In genomic region chr16:23515766-23516165, GRCm38 (mm10) we compare ENCODE assay signal across 8 mouse cellular contexts. TPM values are rescaled to one million over a fixed set of nuclear protein-coding genes. Genes with fewer than 3 reads are reported as not detected.
A peak's percentile ranks its signal among the peaks of the same experiment; 100 is the strongest.
DNase-seq lines count a peak whose midpoint lies in the region; ATAC-seq lines count a peak whose summit lies in the region.

No protein-coding gene starts in this region.

- ATAC-seq in granulocyte monocyte progenitor cell, adult 5-6 weeks (replicated peaks; ENCODE audit: poor library complexity, severe bottlenecking) = no peak

- intact Hi-C loops in heart, postnatal 10 days (cut with DNase I) = no loop called here

- DNase-seq in frontal cortex, adult 2 months (ENCODE audit: extremely low spot score in 1 of 2, low spot score in 1 of 2) = peak; percentile 16 to 58
- DNase-seq in frontal cortex, postnatal 10 days (ENCODE audit: low spot score in 2 of 2) = no peak
- peak; percentile 81 for DNase-seq in ovary, adult 18-20 months (ENCODE audit: low spot score)
- DNase-seq in ovary, postnatal 10 days (ENCODE audit: low spot score) = no peak
- DNase-seq in heart, postnatal 10 days = peak; percentile 55 to 78
- peak; percentile 65 for DNase-seq in lung, postnatal 14 days
- no peak for DNase-seq in layer of hippocampus, adult 8-10 months (ENCODE audit: low spot score in 2 of 2)

RNA-seq across cellular contexts. Expression of gene Rtp4, which starts 4.3 kb away (rescaled TPM):
- 9.2 and 9.7 TPM in 2 replicates for polyA plus RNA-seq in frontal cortex, adult 2 months (2012; rRNA removed)
- 1 to 10 TPM; 1.7 to 2.1 TPM for total RNA-seq in heart, postnatal 10 days (2021)
- total RNA-seq in layer of hippocampus, adult 8-10 months (2022) = 1 to 10 TPM; 1.3 to 5.8 (median 3.7) TPM
- total RNA-seq in granulocyte monocyte progenitor cell, adult 5-6 weeks (2014; fragmentation: Nextera tagmentation) = 1.7 and 2.0 TPM in 2 replicates
- 2.2 and 3.6 TPM in 2 replicates for total RNA-seq in granulocyte monocyte progenitor cell, adult 5-6 weeks (2017)

RNA-seq across cellular contexts. Expression of gene Masp1, which starts 4.8 kb away (rescaled TPM):
- 15.4 and 16.6 TPM in 2 replicates for polyA plus RNA-seq in frontal cortex, adult 2 months (2012; rRNA removed)
- 10 to 100 TPM; 24.5 TPM for total RNA-seq in heart, postnatal 10 days (2021)
- 10 to 100 TPM in 2 of 4 experiments, 1 to 10 TPM in 2; 9.8 to 15.4 (median 12.1) TPM for total RNA-seq in layer of hippocampus, adult 8-10 months (2022)
- not detected in 2 replicates for total RNA-seq in granulocyte monocyte progenitor cell, adult 5-6 weeks (2014; fragmentation: Nextera tagmentation)
- total RNA-seq in granulocyte monocyte progenitor cell, adult 5-6 weeks (2017) = not detected in 2 replicates

Comparison
In these comparisons a context has a peak if more than half of its experiments do, and no peak if none do; other contexts are left out.
1. DNase-seq: peak in frontal cortex, adult 2 months (2 of 2), ovary, adult 18-20 months (single experiment), heart, postnatal 10 days (2 of 2) and lung, postnatal 14 days (single experiment); none in frontal cortex, postnatal 10 days (0 of 2), ovary, postnatal 10 days (single experiment) and layer of hippocampus, adult 8-10 months (0 of 2).
2. RNA of gene Masp1, which starts 4.8 kb away (total RNA-seq): 24.5 TPM in heart, postnatal 10 days and 9.8 to 15.4 TPM in layer of hippocampus, adult 8-10 months; not detected in granulocyte monocyte progenitor cell, adult 5-6 weeks; every median in the first group is over 10 times any median in the second.